Mouse (Mus musculus): ENCODE measurements around the gene Tspear. TPM values are rescaled to one million over a fixed set of nuclear protein-coding genes. Genes with fewer than 3 reads are reported as not detected.

The Tspear gene
- polyA plus RNA-seq, 1 experiment from 2014 or later, result 1.1 TPM

MicroRNAs encoded within 50 kb of the gene (microRNA counts, 519-probe panel; counts per million panel counts)
- microRNA mmu-miR-1930, result 341 counts per million, percentile 65 among the panel's probes with 10 or more counts

Small RNA genes lying within 50 kb of the gene (microRNA-seq; reads per million reads assigned to microRNA genes)
- gene Mir1930, result 17.4 reads per million, percentile 28 among the genes with 10 or more reads in this experiment

Other genes with a start within 250 kb of the Tspear start
- gene Fam207a, start 170.8 kb upstream of the Tspear start, polyA plus RNA-seq (2016; fragmentation: Nextera tagmentation; extraction: Ambion mirVana), result 41.2 and 43.2 TPM in 2 replicates
- gene Itgb2, start 156.3 kb upstream of the Tspear start, polyA plus RNA-seq (2016; fragmentation: Nextera tagmentation; extraction: Ambion mirVana), result 0.44 and 0.76 TPM in 2 replicates
- 62.0 and 64.5 TPM in 2 replicates for gene Pttg1ip, start 104.8 kb upstream of the Tspear start, polyA plus RNA-seq (2016; fragmentation: Nextera tagmentation; extraction: Ambion mirVana)
- gene Sumo3, start 80.5 kb upstream of the Tspear start, polyA plus RNA-seq (2016; fragmentation: Nextera tagmentation; extraction: Ambion mirVana), result 439 and 448 TPM in 2 replicates
- 3.1 and 3.4 TPM in 2 replicates for gene Gm49325, start 80.4 kb upstream of the Tspear start, polyA plus RNA-seq (2016; fragmentation: Nextera tagmentation; extraction: Ambion mirVana)
- 102 and 104 TPM in 2 replicates for gene Ube2g2, start 64.3 kb upstream of the Tspear start, polyA plus RNA-seq (2016; fragmentation: Nextera tagmentation; extraction: Ambion mirVana)
- gene Gm19402, start 4.2 kb downstream of the Tspear start, polyA plus RNA-seq (2016; fragmentation: Nextera tagmentation; extraction: Ambion mirVana), result not detected in 2 replicates
- gene Gm9508, start 10.7 kb downstream of the Tspear start, polyA plus RNA-seq (2016; fragmentation: Nextera tagmentation; extraction: Ambion mirVana), result not detected in 2 replicates
- gene Gm10272, start 20.1 kb downstream of the Tspear start, polyA plus RNA-seq (2016; fragmentation: Nextera tagmentation; extraction: Ambion mirVana), result not detected in 2 replicates
- gene Gm10024, start 24.9 kb downstream of the Tspear start, polyA plus RNA-seq (2016; fragmentation: Nextera tagmentation; extraction: Ambion mirVana), result not detected in 2 replicates
- not detected in 2 replicates for gene Gm10142, start 29.2 kb downstream of the Tspear start, polyA plus RNA-seq (2016; fragmentation: Nextera tagmentation; extraction: Ambion mirVana)
- not detected in 2 replicates for gene Krtap12-1, start 34.0 kb downstream of the Tspear start, polyA plus RNA-seq (2016; fragmentation: Nextera tagmentation; extraction: Ambion mirVana)
- not detected in 2 replicates for gene Gm10100, start 39.9 kb downstream of the Tspear start, polyA plus RNA-seq (2016; fragmentation: Nextera tagmentation; extraction: Ambion mirVana)
- gene Gm18596, start 56.1 kb downstream of the Tspear start, polyA plus RNA-seq (2016; fragmentation: Nextera tagmentation; extraction: Ambion mirVana), result not detected in 2 replicates
- gene Gm9736, start 64.8 kb downstream of the Tspear start, polyA plus RNA-seq (2016; fragmentation: Nextera tagmentation; extraction: Ambion mirVana), result not detected in 2 replicates
- gene Gm3233, start 73.1 kb downstream of the Tspear start, polyA plus RNA-seq (2016; fragmentation: Nextera tagmentation; extraction: Ambion mirVana), result not detected in 2 replicates
- gene Gm3238, start 84.8 kb downstream of the Tspear start, polyA plus RNA-seq (2016; fragmentation: Nextera tagmentation; extraction: Ambion mirVana), result not detected in 2 replicates
- gene Gm7138, start 90.4 kb downstream of the Tspear start, polyA plus RNA-seq (2016; fragmentation: Nextera tagmentation; extraction: Ambion mirVana), result not detected in 2 replicates
- not detected in 2 replicates for gene Gm3250, start 96.0 kb downstream of the Tspear start, polyA plus RNA-seq (2016; fragmentation: Nextera tagmentation; extraction: Ambion mirVana)
- not detected in 2 replicates for gene Gm7137, start 101.6 kb downstream of the Tspear start, polyA plus RNA-seq (2016; fragmentation: Nextera tagmentation; extraction: Ambion mirVana)
- not detected in 2 replicates for gene Gm9639, start 108.5 kb downstream of the Tspear start, polyA plus RNA-seq (2016; fragmentation: Nextera tagmentation; extraction: Ambion mirVana)
- not detected in 2 replicates for gene Gm19668, start 112.6 kb downstream of the Tspear start, polyA plus RNA-seq (2016; fragmentation: Nextera tagmentation; extraction: Ambion mirVana)
- gene Gm9507, start 125.3 kb downstream of the Tspear start, polyA plus RNA-seq (2016; fragmentation: Nextera tagmentation; extraction: Ambion mirVana), result not detected in 2 replicates
- not detected in 2 replicates for gene Gm2696, start 128.1 kb downstream of the Tspear start, polyA plus RNA-seq (2016; fragmentation: Nextera tagmentation; extraction: Ambion mirVana)
- not detected in 2 replicates for gene Krtap10-4, start 140.5 kb downstream of the Tspear start, polyA plus RNA-seq (2016; fragmentation: Nextera tagmentation; extraction: Ambion mirVana)
- gene Krtap10-10, start 149.4 kb downstream of the Tspear start, polyA plus RNA-seq (2016; fragmentation: Nextera tagmentation; extraction: Ambion mirVana), result not detected in 2 replicates
- not detected in 2 replicates for gene Gm36176, start 160.2 kb downstream of the Tspear start, polyA plus RNA-seq (2016; fragmentation: Nextera tagmentation; extraction: Ambion mirVana)
- gene Gm10318, start 166.3 kb downstream of the Tspear start, polyA plus RNA-seq (2016; fragmentation: Nextera tagmentation; extraction: Ambion mirVana), result not detected in 2 replicates
- not detected in 2 replicates for gene Gm3285, start 175.4 kb downstream of the Tspear start, polyA plus RNA-seq (2016; fragmentation: Nextera tagmentation; extraction: Ambion mirVana)
- gene Lrrc3, start 216.0 kb downstream of the Tspear start, polyA plus RNA-seq (2016; fragmentation: Nextera tagmentation; extraction: Ambion mirVana), result 2.4 and 2.5 TPM in 2 replicates